Mouse (Mus musculus): Measurements from ENCODE around the gene Kdm8. TPM values are rescaled to one million over a fixed set of nuclear protein-coding genes. Genes with fewer than 3 reads are reported as not detected.

The Kdm8 gene
- 5.2 TPM in 2 replicates for polyA plus RNA-seq (2015; fragmentation: Nextera tagmentation; extraction: Ambion mirVana)

DNA sequence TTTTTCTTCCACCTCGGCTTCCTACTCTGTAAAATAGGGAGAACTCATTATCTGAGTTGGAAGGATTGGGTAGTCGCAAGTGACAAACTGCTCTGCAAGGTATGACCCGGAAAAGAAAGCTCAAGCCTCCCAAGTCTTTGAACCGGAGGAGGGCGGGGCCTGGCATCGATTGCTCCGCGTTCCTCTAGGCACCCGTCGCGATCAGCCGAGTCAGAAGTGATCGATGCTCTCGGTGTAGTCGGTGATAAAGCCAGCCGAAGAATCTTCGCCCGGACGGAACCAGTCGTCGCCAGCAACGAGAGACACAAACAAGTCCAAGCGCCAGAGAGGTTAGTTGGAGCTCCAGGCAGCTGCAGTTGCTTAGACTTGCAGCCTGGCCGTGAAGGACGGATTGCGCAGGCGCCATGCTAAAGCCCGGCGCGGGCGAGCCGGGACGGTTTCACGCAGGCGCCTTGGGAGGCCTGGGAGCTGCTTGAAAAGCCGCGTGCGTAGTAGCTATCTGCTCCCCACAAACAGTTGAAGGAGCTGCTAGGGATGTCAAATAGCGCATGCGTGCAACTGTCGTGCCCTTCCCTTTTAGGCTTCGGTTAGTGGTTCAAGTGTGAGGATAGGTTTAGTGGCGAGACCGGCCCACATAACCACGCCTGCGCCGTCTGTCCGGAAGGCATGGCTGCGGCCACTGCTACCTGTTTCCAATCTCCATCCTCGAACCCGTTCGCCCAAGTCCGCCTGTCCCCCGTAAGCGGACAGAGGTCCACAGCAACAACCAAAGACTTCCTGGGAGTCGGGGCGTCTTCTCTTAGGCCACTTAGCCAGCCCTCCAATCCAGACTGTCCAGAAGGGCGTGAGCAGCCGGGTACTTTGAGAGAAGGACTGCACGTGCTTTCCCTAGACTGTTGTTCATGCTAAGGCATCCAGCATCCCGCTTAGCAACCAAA lies at the start of gene Kdm8:
TSS of gene Kdm8 (plus strand) at position 213 of the 938 bp plus-strand sequence.
- Histone ChIP-seq H3K9ac (ENCODE audit: low read depth, low read length) (peak within 1 kb of the TSS; percentile 82), H3K4me1 (ENCODE audit: control insufficient read depth, insufficient read depth, low read depth, low read length) (peaks cover 17% of the 10 kb centered on the region), H3K27ac (ENCODE audit: low read depth, low read length) (peak within 1 kb of the TSS; percentile 99), H3K9me3 (ENCODE audit: control insufficient read depth, low read length) (no peaks in the 10 kb centered on the region), H3K4me3 (ENCODE audit: low read length) (peak within 1 kb of the TSS; percentile 69), H3K4me2 (ENCODE audit: low read length) (peak within 1 kb of the TSS; percentile 92), H3K36me3 (ENCODE audit: control insufficient read depth, insufficient read depth, low read length) (no peaks in the 10 kb centered on the region), H3K27me3 (replicated peaks; ENCODE audit: control insufficient read depth, insufficient read depth, low read length) (no peaks in the 10 kb centered on the region)
- peak; percentile 99 for ATAC-seq
- WGBS: 3% methylated on average over 61 of the region's 61 CpGs

DNA sequence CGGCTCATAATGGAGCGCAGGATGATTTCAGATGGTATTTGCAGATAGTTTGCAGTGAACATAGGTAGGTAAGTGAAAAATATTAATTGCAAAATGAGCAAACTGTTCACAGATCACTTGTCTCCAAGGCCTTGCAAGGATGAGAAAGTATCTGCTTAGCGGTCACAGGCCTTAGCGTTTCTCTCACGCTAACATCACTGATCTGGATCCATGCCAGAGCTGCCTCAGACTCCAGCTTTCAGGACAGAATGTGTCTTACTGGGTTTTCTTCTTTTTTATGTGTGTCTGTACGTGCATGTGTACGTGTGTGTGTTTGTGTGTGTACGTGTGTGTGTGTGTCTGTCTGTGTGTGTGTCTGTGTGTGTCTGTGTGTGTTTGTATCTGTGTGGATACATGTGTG lies 46.4 kb upstream of the Kdm8 start:
- 77% methylated on average over 8 of the region's 8 CpGs for WGBS
- H3K9me3 ChIP-seq (ENCODE audit: control insufficient read depth, low read length): no peaks in the 10 kb centered on the region
- ATAC-seq: no peak

DNA sequence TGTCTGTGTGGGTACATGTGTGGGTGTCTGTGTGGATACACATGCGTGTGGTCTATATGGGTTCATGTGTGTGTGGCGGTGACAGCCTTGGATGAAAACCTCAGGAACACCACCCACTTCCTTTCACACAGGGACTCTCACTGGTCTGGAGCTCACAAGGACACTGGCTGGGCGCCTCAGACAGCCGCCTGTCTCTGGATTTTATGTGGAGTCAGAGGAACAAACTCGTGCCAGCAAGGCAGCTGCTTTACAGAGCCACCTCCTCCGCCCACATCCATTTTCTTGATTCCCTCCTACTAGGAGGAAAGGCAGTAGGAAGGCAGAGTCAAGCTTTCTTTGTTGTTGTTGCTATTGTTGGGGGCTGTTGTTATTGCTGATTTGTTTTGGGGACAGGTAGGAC lies 45.8 kb upstream of the Kdm8 start:
- Histone ChIP-seq H3K4me2 (ENCODE audit: low read length) (no peak overlapping the region), H3K27ac (ENCODE audit: low read depth, low read length) (no peak overlapping the region), H3K4me1 (ENCODE audit: control insufficient read depth, insufficient read depth, low read depth, low read length) (peaks cover 3% of the 10 kb centered on the region), H3K36me3 (ENCODE audit: control insufficient read depth, insufficient read depth, low read length) (no peaks in the 10 kb centered on the region), H3K4me3 (ENCODE audit: low read length) (no peak overlapping the region), H3K9ac (ENCODE audit: low read depth, low read length) (no peak overlapping the region), H3K27me3 (replicated peaks; ENCODE audit: control insufficient read depth, insufficient read depth, low read length) (peaks cover 3% of the 10 kb centered on the region; the same call in 1 of the 2 replicates), H3K9me3 (ENCODE audit: control insufficient read depth, low read length) (no peaks in the 10 kb centered on the region)
- 61% methylated on average over 6 of the region's 6 CpGs for WGBS
- ATAC-seq: no peak

More for the DNA sequence above, 46.4 kb upstream of the Kdm8 start:
- H3K27me3 ChIP-seq (replicated peaks; ENCODE audit: control insufficient read depth, insufficient read depth, low read length): peaks cover 3% of the 10 kb centered on the region; the same call in 1 of the 2 replicates
- no peak overlapping the region for H3K9ac ChIP-seq (ENCODE audit: low read depth, low read length)
- no peak overlapping the region for H3K4me2 ChIP-seq (ENCODE audit: low read length)
- no peaks in the 10 kb centered on the region for H3K36me3 ChIP-seq (ENCODE audit: control insufficient read depth, insufficient read depth, low read length)
- peaks cover 4% of the 10 kb centered on the region for H3K4me1 ChIP-seq (ENCODE audit: control insufficient read depth, insufficient read depth, low read depth, low read length)
- no peak overlapping the region for H3K4me3 ChIP-seq (ENCODE audit: low read length)
- H3K27ac ChIP-seq (ENCODE audit: low read depth, low read length): no peak overlapping the region

DNA sequence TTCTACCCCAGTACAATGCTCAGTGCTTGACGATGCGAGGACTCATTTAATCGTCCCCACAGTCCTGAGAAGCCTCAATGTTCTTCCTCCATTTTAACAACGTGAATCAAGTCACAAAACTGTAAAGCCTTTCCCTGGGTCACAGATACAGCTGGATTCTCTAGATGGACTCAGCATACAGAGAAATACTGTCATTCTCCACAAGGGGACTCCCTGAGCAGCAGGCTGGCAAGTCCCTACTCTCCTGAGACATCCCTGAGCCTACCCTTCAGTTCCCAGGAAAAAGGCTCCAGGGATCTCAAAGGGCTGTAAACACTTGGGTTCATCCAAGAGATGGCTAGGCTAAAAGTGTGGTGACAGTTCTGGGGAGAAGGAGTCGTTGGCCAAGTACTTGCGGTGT lies 37.3 kb upstream of the Kdm8 start:
- H3K4me1 ChIP-seq (ENCODE audit: control insufficient read depth, insufficient read depth, low read depth, low read length): no peaks in the 10 kb centered on the region
- H3K9me3 ChIP-seq (ENCODE audit: control insufficient read depth, low read length): no peaks in the 10 kb centered on the region
- no peak overlapping the region for H3K4me3 ChIP-seq (ENCODE audit: low read length)
- WGBS: 78% methylated on average over 6 of the region's 6 CpGs
- no peak overlapping the region for H3K4me2 ChIP-seq (ENCODE audit: low read length)
- H3K27ac ChIP-seq (ENCODE audit: low read depth, low read length): no peak overlapping the region
- no peak overlapping the region for H3K9ac ChIP-seq (ENCODE audit: low read depth, low read length)
- no peak for ATAC-seq
- no peaks in the 10 kb centered on the region for H3K36me3 ChIP-seq (ENCODE audit: control insufficient read depth, insufficient read depth, low read length)
- H3K27me3 ChIP-seq (replicated peaks; ENCODE audit: control insufficient read depth, insufficient read depth, low read length): no peaks in the 10 kb centered on the region

DNA sequence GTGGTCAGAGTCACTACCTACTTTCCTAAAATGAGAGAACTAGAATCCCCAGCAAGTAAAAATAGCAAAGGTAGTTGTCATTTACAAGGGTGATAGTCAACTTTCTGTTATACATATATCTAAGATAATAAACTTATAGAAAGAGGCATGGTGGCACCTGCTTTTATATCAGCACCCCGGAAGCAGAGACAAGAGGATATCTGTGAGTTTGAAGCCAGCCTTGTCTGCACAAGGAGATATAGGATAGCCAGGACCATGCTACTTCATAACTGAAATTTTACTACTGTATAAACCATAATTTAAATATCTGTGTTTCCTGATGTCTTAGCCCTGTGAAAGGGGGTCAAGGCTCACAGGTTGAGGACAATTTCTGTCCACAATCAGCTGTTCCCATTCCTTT lies 29.4 kb upstream of the Kdm8 start:
- H3K9ac ChIP-seq (ENCODE audit: low read depth, low read length): no peak overlapping the region
- ATAC-seq: no peak
- H3K9me3 ChIP-seq (ENCODE audit: control insufficient read depth, low read length): no peaks in the 10 kb centered on the region
- no peaks in the 10 kb centered on the region for H3K4me1 ChIP-seq (ENCODE audit: control insufficient read depth, insufficient read depth, low read depth, low read length)
- no peak overlapping the region for H3K4me2 ChIP-seq (ENCODE audit: low read length)
- 96% methylated on average over 1 of the region's 1 CpGs for WGBS
- no peaks in the 10 kb centered on the region for H3K27me3 ChIP-seq (replicated peaks; ENCODE audit: control insufficient read depth, insufficient read depth, low read length)
- H3K4me3 ChIP-seq (ENCODE audit: low read length): no peak overlapping the region
- H3K27ac ChIP-seq (ENCODE audit: low read depth, low read length): no peak overlapping the region
- H3K36me3 ChIP-seq (ENCODE audit: control insufficient read depth, insufficient read depth, low read length): no peaks in the 10 kb centered on the region

DNA sequence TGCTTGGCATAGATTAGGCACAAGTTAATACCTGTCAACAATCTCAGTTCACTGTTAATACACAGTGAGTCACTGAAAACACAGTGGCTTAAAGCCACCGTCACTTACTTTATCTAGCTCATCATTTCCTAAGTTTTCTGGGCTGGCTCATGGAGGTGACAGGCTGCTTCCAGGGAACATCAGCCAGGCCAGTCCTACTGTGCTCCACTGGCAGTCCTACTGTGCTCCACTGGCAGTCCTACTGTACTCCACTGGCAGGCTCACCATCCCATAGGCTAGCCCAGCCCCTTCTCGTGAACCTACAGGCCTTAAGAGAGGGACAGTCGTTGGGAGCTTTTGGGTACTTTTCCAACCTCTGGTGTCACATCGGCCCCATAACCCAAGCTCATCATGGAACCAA lies 28.7 kb upstream of the Kdm8 start:
- Histone ChIP-seq H3K4me1 (ENCODE audit: control insufficient read depth, insufficient read depth, low read depth, low read length) (no peaks in the 10 kb centered on the region), H3K27me3 (replicated peaks; ENCODE audit: control insufficient read depth, insufficient read depth, low read length) (no peaks in the 10 kb centered on the region), H3K27ac (ENCODE audit: low read depth, low read length) (no peak overlapping the region), H3K9me3 (ENCODE audit: control insufficient read depth, low read length) (no peaks in the 10 kb centered on the region), H3K36me3 (ENCODE audit: control insufficient read depth, insufficient read depth, low read length) (no peaks in the 10 kb centered on the region), H3K4me3 (ENCODE audit: low read length) (no peak overlapping the region), H3K9ac (ENCODE audit: low read depth, low read length) (no peak overlapping the region), H3K4me2 (ENCODE audit: low read length) (no peak overlapping the region)
- no peak for ATAC-seq
- WGBS: 89% methylated on average over 4 of the region's 4 CpGs

DNA sequence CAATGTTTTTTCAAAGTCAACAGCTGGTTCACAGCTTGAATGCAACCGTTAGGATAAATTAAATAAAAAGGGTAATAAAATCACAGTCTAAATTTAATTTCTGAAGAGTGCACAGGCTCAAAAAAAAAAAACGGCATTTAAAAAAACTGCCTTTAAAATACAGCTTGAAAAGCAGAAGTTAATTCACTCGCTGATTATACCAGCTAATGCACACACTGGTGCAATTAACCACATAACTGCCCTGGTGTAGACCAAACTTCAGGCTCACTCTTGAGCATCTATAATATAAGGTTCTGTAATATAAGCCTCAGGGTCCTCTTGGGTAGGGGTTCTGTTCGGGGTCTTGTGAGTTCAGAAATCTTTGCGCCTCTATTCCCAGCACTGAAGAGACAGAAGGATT lies 27.7 kb upstream of the Kdm8 start:
- H3K36me3 ChIP-seq (ENCODE audit: control insufficient read depth, insufficient read depth, low read length): no peaks in the 10 kb centered on the region
- no peak overlapping the region for H3K27ac ChIP-seq (ENCODE audit: low read depth, low read length)
- no peak overlapping the region for H3K9ac ChIP-seq (ENCODE audit: low read depth, low read length)
- no peak overlapping the region for H3K4me2 ChIP-seq (ENCODE audit: low read length)
- no peaks in the 10 kb centered on the region for H3K27me3 ChIP-seq (replicated peaks; ENCODE audit: control insufficient read depth, insufficient read depth, low read length)
- 71% methylated on average over 5 of the region's 5 CpGs for WGBS
- H3K4me1 ChIP-seq (ENCODE audit: control insufficient read depth, insufficient read depth, low read depth, low read length): no peaks in the 10 kb centered on the region
- no peak overlapping the region for H3K4me3 ChIP-seq (ENCODE audit: low read length)
- no peaks in the 10 kb centered on the region for H3K9me3 ChIP-seq (ENCODE audit: control insufficient read depth, low read length)
- ATAC-seq: no peak

DNA sequence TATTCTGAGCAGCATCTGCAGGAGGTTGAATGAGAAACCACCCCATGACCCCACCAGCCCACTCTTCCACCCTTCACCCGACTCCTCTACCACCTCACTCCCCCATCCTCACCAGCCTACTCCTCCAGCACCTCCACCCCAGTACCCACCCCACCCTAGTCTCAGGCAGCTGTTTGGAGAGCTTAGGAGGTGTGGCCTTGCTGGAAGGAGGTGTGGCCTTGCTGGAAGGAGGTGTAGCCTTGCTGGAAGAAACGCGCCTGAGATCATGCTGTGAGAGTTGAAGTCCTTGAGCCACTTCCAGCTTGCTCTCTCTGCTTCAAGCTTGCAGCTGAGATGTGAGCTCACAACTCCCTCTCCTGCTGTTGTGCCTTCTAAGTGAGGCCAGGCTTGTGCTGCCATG lies 26.1 kb upstream of the Kdm8 start:
- no peak overlapping the region for H3K4me2 ChIP-seq (ENCODE audit: low read length)
- H3K27me3 ChIP-seq (replicated peaks; ENCODE audit: control insufficient read depth, insufficient read depth, low read length): no peaks in the 10 kb centered on the region
- no peak for ATAC-seq
- WGBS: 26% methylated on average over 3 of the region's 3 CpGs
- H3K4me3 ChIP-seq (ENCODE audit: low read length): no peak overlapping the region
- H3K36me3 ChIP-seq (ENCODE audit: control insufficient read depth, insufficient read depth, low read length): no peaks in the 10 kb centered on the region
- H3K9ac ChIP-seq (ENCODE audit: low read depth, low read length): no peak overlapping the region
- H3K9me3 ChIP-seq (ENCODE audit: control insufficient read depth, low read length): no peaks in the 10 kb centered on the region
- no peaks in the 10 kb centered on the region for H3K4me1 ChIP-seq (ENCODE audit: control insufficient read depth, insufficient read depth, low read depth, low read length)
- H3K27ac ChIP-seq (ENCODE audit: low read depth, low read length): no peak overlapping the region

DNA sequence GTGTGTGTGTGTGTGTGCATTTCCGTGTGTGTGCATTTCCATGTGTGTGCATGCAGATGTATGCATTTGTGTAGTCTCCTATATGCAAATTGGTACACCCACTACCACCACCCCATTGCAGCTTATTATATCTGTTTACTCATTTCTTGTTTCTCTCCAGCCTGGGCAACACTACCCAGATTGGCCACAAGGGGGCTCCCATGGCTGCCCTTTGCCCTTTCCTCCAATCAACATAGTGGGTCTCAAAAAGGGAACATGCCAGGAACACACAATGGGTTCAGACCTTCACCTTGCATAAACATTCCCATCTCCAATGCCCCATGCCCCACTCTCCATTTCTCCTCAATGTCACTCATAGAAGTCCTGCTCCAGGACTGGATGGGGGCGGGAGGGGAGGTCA lies 24.3 kb upstream of the Kdm8 start:
- Histone ChIP-seq H3K4me2 (ENCODE audit: low read length) (no peak overlapping the region), H3K36me3 (ENCODE audit: control insufficient read depth, insufficient read depth, low read length) (no peaks in the 10 kb centered on the region), H3K27ac (ENCODE audit: low read depth, low read length) (no peak overlapping the region), H3K4me1 (ENCODE audit: control insufficient read depth, insufficient read depth, low read depth, low read length) (no peaks in the 10 kb centered on the region), H3K4me3 (ENCODE audit: low read length) (no peak overlapping the region), H3K27me3 (replicated peaks; ENCODE audit: control insufficient read depth, insufficient read depth, low read length) (no peaks in the 10 kb centered on the region), H3K9ac (ENCODE audit: low read depth, low read length) (no peak overlapping the region), H3K9me3 (ENCODE audit: control insufficient read depth, low read length) (no peaks in the 10 kb centered on the region)
- WGBS: 64% methylated on average over 2 of the region's 2 CpGs
- no peak for ATAC-seq
